Mouse (Mus musculus): Measurements from ENCODE around the gene Padi3. TPM values are rescaled to one million over a fixed set of nuclear protein-coding genes. Genes with fewer than 3 reads are reported as not detected.
A peak's percentile ranks its signal among the peaks of the same experiment; 100 is the strongest.

The Padi3 gene
- polyA plus RNA-seq, 1 experiment: 0.02 TPM

- H3K4me3 ChIP-seq (replicated peaks): no peak overlapping the region
- H3K36me3 ChIP-seq (replicated peaks; ENCODE audit: low read length): no peaks in the 10 kb centered on the region
- peaks cover 11% of the 10 kb centered on the region for H3K4me1 ChIP-seq
- H3K27me3 ChIP-seq (replicated peaks): peaks cover 49% of the 10 kb centered on the region
- no peak for TF ChIP-seq FLI1 (IDR thresholded peaks at IDR 0.05; ENCODE audit: low read length)
- no peak for TF ChIP-seq GATA1 (IDR thresholded peaks at IDR 0.05; ENCODE audit: borderline replicate concordance, low read length)
- no peaks in the 10 kb centered on the region for H3K9me3 ChIP-seq
These were observed 11.5 kb upstream of the Padi3 start for GRCm38 (mm10) chr4:140821988-140822387.

- H3K27me3 ChIP-seq (replicated peaks): peaks cover 11% of the 10 kb centered on the region
- H3K4me3 ChIP-seq (replicated peaks): no peak overlapping the region
- peaks cover 46% of the 10 kb centered on the region for H3K4me1 ChIP-seq
- TF ChIP-seq GATA1 (IDR thresholded peaks at IDR 0.05; ENCODE audit: borderline replicate concordance, low read length) (no peak), FLI1 (IDR thresholded peaks at IDR 0.05; ENCODE audit: low read length) (no peak)
- no peaks in the 10 kb centered on the region for H3K36me3 ChIP-seq (replicated peaks; ENCODE audit: low read length)
- H3K9me3 ChIP-seq: no peaks in the 10 kb centered on the region
These were observed 7.0 kb upstream of the Padi3 start for GRCm38 (mm10) chr4:140817413-140817812.

GRCm38 (mm10) chr4:140815996-140816917 lies 5.8 kb upstream of the Padi3 start:
- Histone ChIP-seq H3K36me3 (replicated peaks; ENCODE audit: low read length) (no peaks in the 10 kb centered on the region), H3K9me3 (no peaks in the 10 kb centered on the region), H3K4me1 (peaks cover 58% of the 10 kb centered on the region), H3K4me3 (replicated peaks) (peak overlapping the region; percentile 78), H3K27me3 (replicated peaks) (peaks cover 11% of the 10 kb centered on the region)
- TF ChIP-seq GATA1 (IDR thresholded peaks at IDR 0.05; ENCODE audit: borderline replicate concordance, low read length) (no peak; the same call in 2 of the 3 replicates), FLI1 (IDR thresholded peaks at IDR 0.05; ENCODE audit: low read length) (no peak)

DNA sequence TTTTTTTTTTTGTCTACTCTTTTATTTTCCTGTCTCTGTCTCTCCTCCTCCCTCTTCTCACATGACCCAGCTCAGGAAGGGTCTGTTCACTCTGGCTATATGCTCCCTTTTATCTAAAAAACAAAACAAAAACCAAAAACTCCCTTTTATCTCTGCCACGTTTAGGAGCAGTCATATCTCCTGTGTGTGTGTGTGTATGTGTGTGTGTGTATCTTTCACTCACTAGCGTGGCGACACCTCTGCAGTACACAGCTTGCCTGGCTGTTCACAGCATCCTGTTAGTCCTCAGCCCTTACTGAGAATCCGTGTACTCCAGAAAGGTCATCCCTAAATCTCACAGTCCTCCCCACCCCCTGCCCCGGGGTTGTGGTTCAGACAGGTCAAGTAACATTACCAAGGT lies 5.0 kb upstream of the Padi3 start:
- peaks cover 8% of the 10 kb centered on the region for H3K27me3 ChIP-seq (replicated peaks)
- no peak overlapping the region for H3K4me3 ChIP-seq (replicated peaks)
- H3K9me3 ChIP-seq: no peaks in the 10 kb centered on the region
- no peak for TF ChIP-seq FLI1 (IDR thresholded peaks at IDR 0.05; ENCODE audit: low read length)
- TF ChIP-seq GATA1 (IDR thresholded peaks at IDR 0.05; ENCODE audit: borderline replicate concordance, low read length): no peak
- H3K4me1 ChIP-seq: peaks cover 64% of the 10 kb centered on the region
- no peaks in the 10 kb centered on the region for H3K36me3 ChIP-seq (replicated peaks; ENCODE audit: low read length)

DNA sequence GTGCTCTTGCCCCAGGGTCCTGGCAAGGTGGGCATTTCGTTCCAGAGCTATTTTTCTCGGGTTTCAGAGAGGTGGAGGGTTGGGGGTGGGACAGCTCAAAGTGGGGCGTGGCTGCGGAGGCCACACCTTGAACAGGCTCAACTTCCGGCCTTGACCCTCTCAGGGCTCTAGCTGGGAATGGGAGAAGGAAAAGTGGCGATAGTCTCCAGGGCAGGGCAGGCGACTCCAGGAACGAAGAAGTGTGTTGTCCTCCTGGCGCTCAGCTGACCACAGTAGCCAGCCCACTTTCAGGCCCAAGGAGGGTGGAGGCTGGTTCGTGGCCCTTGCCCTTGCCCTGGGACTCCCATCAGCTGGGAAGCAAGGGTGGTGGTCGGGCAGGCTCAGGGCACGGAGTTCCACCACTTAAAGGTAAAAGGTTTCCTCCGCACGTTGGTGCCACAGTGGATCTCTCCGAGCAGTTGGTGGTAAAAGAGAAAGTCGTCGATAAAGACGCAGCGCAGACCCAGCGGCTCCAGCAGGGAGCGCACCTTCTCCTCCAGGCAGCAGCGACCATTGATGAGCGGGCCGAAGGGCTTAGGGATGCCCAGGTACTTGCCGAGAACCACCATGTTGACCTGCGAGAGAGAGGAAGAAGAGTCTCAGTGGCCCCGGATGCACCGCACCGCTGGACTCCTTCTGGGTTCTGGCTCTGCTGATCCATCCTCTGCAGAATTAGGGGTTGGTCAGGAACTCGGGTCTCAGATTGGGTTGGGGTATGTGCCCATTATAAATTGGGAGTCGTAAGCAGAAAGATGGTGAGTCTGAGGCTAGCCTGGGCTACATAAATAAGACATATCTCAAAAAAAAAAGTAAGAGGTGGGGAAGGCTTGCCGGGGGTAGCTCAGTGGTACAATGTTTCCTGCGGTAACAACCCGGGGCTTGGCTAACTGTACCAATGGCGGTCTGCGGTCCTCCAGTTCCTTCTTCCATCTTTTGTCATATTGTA lies 4.1 kb upstream of the Padi3 start:
- Histone ChIP-seq H3K36me3 (replicated peaks; ENCODE audit: low read length) (no peaks in the 10 kb centered on the region), H3K27me3 (replicated peaks) (peaks cover 14% of the 10 kb centered on the region), H3K9me3 (no peaks in the 10 kb centered on the region), H3K4me3 (replicated peaks) (peak overlapping the region; percentile 85), H3K4me1 (peaks cover 64% of the 10 kb centered on the region)
- no peak for TF ChIP-seq GATA1 (IDR thresholded peaks at IDR 0.05; ENCODE audit: borderline replicate concordance, low read length)
- no peak for TF ChIP-seq FLI1 (IDR thresholded peaks at IDR 0.05; ENCODE audit: low read length)

DNA sequence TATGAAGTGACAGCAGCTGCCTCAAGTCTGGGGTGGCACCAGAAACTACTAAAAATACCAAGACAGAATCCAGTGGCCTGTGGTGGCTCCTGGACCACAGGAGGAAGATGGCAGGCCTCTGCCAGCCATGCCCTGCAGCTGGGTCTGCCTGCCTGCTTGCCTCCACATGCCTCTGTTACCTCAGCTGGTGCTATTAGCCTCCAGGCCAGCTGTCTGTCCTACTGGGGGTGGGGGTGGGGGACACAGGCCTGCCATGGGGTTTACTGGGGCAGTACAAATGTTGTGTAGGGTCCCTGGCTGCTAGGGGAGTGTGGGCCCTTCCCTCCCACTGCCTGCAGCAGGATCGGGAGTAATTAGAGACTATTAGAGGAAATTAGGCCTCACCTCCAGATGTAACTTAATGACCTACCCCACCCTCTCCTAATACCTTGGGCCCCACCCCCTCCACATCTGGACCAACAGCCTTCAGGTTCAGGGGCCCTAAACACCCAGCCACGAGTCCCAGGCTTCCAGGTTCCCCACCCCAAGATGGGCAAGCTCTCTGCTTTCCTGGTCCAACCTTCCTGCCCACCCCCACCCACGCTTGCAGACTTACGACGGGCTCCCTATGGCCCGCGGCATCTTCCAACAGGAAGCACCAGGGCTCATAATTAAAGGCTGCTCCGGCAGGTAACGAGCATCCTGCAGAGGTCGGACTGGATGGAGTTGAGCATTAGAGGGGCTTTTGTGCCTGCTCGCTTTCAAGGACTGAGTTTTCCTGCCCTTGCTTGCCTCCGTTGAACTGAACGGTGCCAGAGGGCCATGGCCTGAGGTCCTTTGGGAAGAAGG lies 3.1 kb upstream of the Padi3 start:
- Histone ChIP-seq H3K4me3 (replicated peaks) (peak overlapping the region; percentile 21), H3K9me3 (no peaks in the 10 kb centered on the region), H3K4me1 (peaks cover 69% of the 10 kb centered on the region), H3K36me3 (replicated peaks; ENCODE audit: low read length) (no peaks in the 10 kb centered on the region), H3K27me3 (replicated peaks) (peaks cover 20% of the 10 kb centered on the region)
- TF ChIP-seq FLI1 (IDR thresholded peaks at IDR 0.05; ENCODE audit: low read length) (no peak), GATA1 (IDR thresholded peaks at IDR 0.05; ENCODE audit: borderline replicate concordance, low read length) (no peak)

DNA sequence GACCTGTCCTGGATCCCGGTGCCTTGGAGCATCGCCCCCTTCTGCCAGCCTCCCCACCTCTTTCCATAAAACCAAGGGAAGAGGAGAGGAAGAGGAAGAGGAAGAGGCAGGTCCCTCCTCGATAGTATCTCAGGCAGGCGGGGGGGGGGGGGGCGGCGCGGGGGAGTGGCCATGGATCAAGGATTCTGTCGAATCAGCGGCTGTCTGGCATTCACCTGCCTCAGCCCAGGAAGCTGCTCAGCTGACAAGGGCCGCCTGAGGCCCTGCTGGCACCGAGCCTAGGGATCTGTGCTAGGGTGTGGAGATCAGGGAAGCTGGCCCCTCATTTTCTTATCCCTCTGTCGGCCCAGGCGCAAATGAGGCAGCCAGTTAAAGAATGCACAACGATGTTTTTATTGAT lies 2.2 kb upstream of the Padi3 start:
- H3K9me3 ChIP-seq: no peaks in the 10 kb centered on the region
- H3K4me1 ChIP-seq: peaks cover 66% of the 10 kb centered on the region
- no peak for TF ChIP-seq GATA1 (IDR thresholded peaks at IDR 0.05; ENCODE audit: borderline replicate concordance, low read length)
- no peak for TF ChIP-seq FLI1 (IDR thresholded peaks at IDR 0.05; ENCODE audit: low read length)
- no peaks in the 10 kb centered on the region for H3K36me3 ChIP-seq (replicated peaks; ENCODE audit: low read length)
- H3K4me3 ChIP-seq (replicated peaks): peak overlapping the region; percentile 4
- H3K27me3 ChIP-seq (replicated peaks): peaks cover 23% of the 10 kb centered on the region

DNA sequence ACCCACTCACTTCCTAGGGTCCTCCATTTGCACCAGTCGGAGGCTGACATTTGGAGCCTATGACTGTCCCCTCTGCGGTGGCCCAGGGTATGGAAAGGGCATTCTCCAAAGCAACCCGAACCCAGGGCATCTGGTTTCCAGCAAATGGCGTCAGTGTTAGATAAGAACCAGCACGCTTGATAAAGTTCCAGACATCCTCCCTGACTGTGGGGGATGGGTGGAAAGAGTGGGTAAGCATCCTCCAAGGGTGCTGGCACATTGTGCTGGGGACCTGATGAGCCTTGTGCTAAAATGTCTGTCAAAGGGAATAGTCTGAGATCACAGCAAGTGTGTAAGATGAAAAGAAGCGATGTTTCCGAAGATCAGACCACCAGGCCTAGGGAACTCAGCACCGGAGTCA lies 1.7 kb upstream of the Padi3 start:
- Histone ChIP-seq H3K4me3 (replicated peaks) (peak overlapping the region; percentile 4), H3K36me3 (replicated peaks; ENCODE audit: low read length) (no peaks in the 10 kb centered on the region), H3K27me3 (replicated peaks) (peaks cover 28% of the 10 kb centered on the region), H3K9me3 (no peaks in the 10 kb centered on the region), H3K4me1 (peaks cover 64% of the 10 kb centered on the region)
- TF ChIP-seq FLI1 (IDR thresholded peaks at IDR 0.05; ENCODE audit: low read length) (no peak), GATA1 (IDR thresholded peaks at IDR 0.05; ENCODE audit: borderline replicate concordance, low read length) (no peak)

GRCm38 (mm10) chr4:140809118-140809517 lies 1.3 kb downstream of the Padi3 start:
- peaks cover 47% of the 10 kb centered on the region for H3K27me3 ChIP-seq (replicated peaks)
- no peak overlapping the region for H3K4me3 ChIP-seq (replicated peaks)
- peaks cover 5% of the 10 kb centered on the region for H3K9me3 ChIP-seq
- H3K36me3 ChIP-seq (replicated peaks; ENCODE audit: low read length): no peaks in the 10 kb centered on the region
- peaks cover 40% of the 10 kb centered on the region for H3K4me1 ChIP-seq
- TF ChIP-seq FLI1 (IDR thresholded peaks at IDR 0.05; ENCODE audit: low read length): no peak
- no peak for TF ChIP-seq GATA1 (IDR thresholded peaks at IDR 0.05; ENCODE audit: borderline replicate concordance, low read length)
